ENCODE assay signal across 30 mouse cellular contexts in the genomic region with DNA sequence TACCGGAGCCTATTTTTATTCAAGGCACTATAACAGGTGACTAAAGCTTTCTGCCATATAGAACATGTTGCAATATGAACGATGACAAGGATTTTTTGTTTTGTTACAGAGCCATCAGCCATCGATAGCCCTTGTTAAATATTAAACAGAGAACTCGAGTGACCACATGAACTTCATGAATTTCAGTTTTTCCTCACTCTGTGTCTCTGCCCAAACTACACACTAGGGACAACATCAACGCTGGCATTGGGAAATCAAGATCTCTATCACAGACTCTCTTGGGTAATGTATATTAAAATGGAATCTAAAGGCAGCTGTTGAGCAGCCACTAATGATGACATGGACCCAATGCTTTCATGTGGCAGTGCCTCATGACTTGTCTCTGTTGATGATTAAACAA. TPM values are rescaled to one million over a fixed set of nuclear protein-coding genes. Genes with fewer than 3 reads are reported as not detected.
"Had no signal": no experiment of that assay in that cellular context is flagged by ENCODE, and none has a peak within 500 bp of the region (broad histone marks: within the 10 kb centered on the region; RNA-seq: fewer than 3 reads in every experiment).

No protein-coding gene starts in this region.

- H3K27me3 ChIP-seq: heart, embryonic 13.5 days; heart, embryonic 15.5 days; hindbrain, embryonic 12.5 days; intestine, embryonic 15.5 days; limb, embryonic 12.5 days; liver, embryonic 13.5 days had no signal

- ATAC-seq: hindbrain, embryonic 16.5 days; inflammation-experienced regulatory T-cells, adult 6 months; intestine, embryonic 15.5 days; intestine, postnatal 0 days had no signal

- H3K9ac ChIP-seq: heart, embryonic 13.5 days; heart, embryonic 15.5 days; hindbrain, embryonic 12.5 days; hindbrain, embryonic 14.5 days; intestine, embryonic 15.5 days; limb, embryonic 12.5 days; liver, embryonic 13.5 days had no signal

- H3K4me1 ChIP-seq: heart, embryonic 13.5 days; heart, embryonic 15.5 days; hindbrain, embryonic 12.5 days; intestine, embryonic 15.5 days; limb, embryonic 10.5 days; limb, embryonic 12.5 days; liver, embryonic 13.5 days had no signal

- DNase-seq: gastrocnemius, postnatal 14 days; gastrocnemius, postnatal 36 days; heart, adult 11 months; heart, adult 2 months; heart, postnatal 14 days; heart, postnatal 36 days; kidney, adult 18-20 months; kidney, adult 8-10 months; kidney, postnatal 10 days; kidney, postnatal 25 days; kidney, postnatal 4 days; liver, embryonic 13.5 days had no signal

- H3K36me3 ChIP-seq: heart, embryonic 13.5 days; heart, embryonic 15.5 days; hindbrain, embryonic 12.5 days; intestine, embryonic 15.5 days; limb, embryonic 10.5 days; limb, embryonic 12.5 days; liver, embryonic 13.5 days had no signal

- H3K4me2 ChIP-seq: heart, embryonic 11.5 days; heart, embryonic 13.5 days; heart, embryonic 15.5 days; hindbrain, embryonic 12.5 days; hindbrain, embryonic 14.5 days; intestine, embryonic 15.5 days; limb, embryonic 12.5 days; liver, embryonic 13.5 days had no signal

- H3K4me3 ChIP-seq: heart, adult 2 months; heart, embryonic 13.5 days; heart, embryonic 15.5 days; hindbrain, embryonic 12.5 days; intestine, embryonic 15.5 days; layer of hippocampus, adult 2 months; left cerebral cortex, adult 2 months; limb, embryonic 10.5 days; limb, embryonic 12.5 days; liver, embryonic 13.5 days had no signal

- H3K9me3 ChIP-seq: heart, embryonic 15.5 days; intestine, embryonic 15.5 days had no signal

- H3K27ac ChIP-seq: heart, adult 2 months; heart, embryonic 13.5 days; heart, embryonic 15.5 days; hindbrain, embryonic 12.5 days; hindbrain, embryonic 14.5 days; intestine, embryonic 15.5 days; layer of hippocampus, adult 2 months; left cerebral cortex, adult 2 months; limb, embryonic 10.5 days; limb, embryonic 12.5 days; liver, embryonic 13.5 days had no signal

RNA-seq across cellular contexts. Expression of a gene that starts 8.9 kb away (rescaled TPM):
- polyA plus RNA-seq: gonadal fat pad, adult 2 months; heart, adult 2 months; heart, embryonic 11.5 days; heart, embryonic 13.5 days; heart, embryonic 15.5 days; heart, postnatal 0 days; hindbrain, embryonic 12.5 days; hindbrain, embryonic 14.5 days; hindbrain, embryonic 16.5 days; inflammation-experienced regulatory T-cells, adult 6 months; intestine, embryonic 15.5 days; kidney, embryonic 14.5 days; kidney, embryonic 16.5 days; limb, embryonic 10.5 days; limb, embryonic 12.5 days; limb, embryonic 14.5 days; liver, embryonic 13.5 days had no signal
